Mouse (Mus musculus) brain, embryonic 18.5 days (tissue): ENCODE measurements at regions not wholly inside any gene's neighbourhood (a gene's known extent, or its start where the extent isn't known, plus 50 kb on each side); places are given as distances from the start of the nearest gene placed in this dataset.
"Not testable (repeated sequence)": the region's sequence is repeated elsewhere in the genome, so short reads cannot be mapped to it uniquely, and the experiment has no call there.

Experiments used
- DNase-seq: peaks from one replicate; pipeline ENCODE4 v3.0.0-alpha.2; 2012; ENCODE audit warnings: low read depth, low spot score

- no peak for DNase-seq
These were observed 191.7 kb downstream of the Tprg start for GRCm38 (mm10) chr16:25478300-25478699.

- DNase-seq = no peak
These were observed 197.2 kb downstream of the Tprg start for GRCm38 (mm10) chr16:25483831-25484254.

GRCm38 (mm10) chr16:25485007-25485406, 198.4 kb downstream of the Tprg start:
- no peak for DNase-seq

GRCm38 (mm10) chr16:25486477-25487094, 197.0 kb upstream of the Trp63 start:
- DNase-seq = no peak

GRCm38 (mm10) chr16:25490847-25491246, 192.7 kb upstream of the Trp63 start:
- DNase-seq = no peak

GRCm38 (mm10) chr16:25494153-25494552, 189.4 kb upstream of the Trp63 start:
- DNase-seq = no peak

GRCm38 (mm10) chr16:25495586-25496196, 187.9 kb upstream of the Trp63 start:
- no peak for DNase-seq

GRCm38 (mm10) chr16:25504829-25505228, 178.7 kb upstream of the Trp63 start:
- no peak for DNase-seq

GRCm38 (mm10) chr16:25517114-25517868, 166.3 kb upstream of the Trp63 start:
- no peak for DNase-seq

- not testable (repeated sequence) for DNase-seq
These were observed 160.4 kb upstream of the Trp63 start for GRCm38 (mm10) chr16:25523141-25523540.

GRCm38 (mm10) chr16:25523621-25524020, 159.9 kb upstream of the Trp63 start:
- no peak for DNase-seq

GRCm38 (mm10) chr16:25527850-25528249, 155.7 kb upstream of the Trp63 start:
- DNase-seq = no peak

GRCm38 (mm10) chr16:25528313-25528712, 155.2 kb upstream of the Trp63 start:
- DNase-seq = no peak

- DNase-seq = no peak
These were observed 153.9 kb upstream of the Trp63 start for GRCm38 (mm10) chr16:25529681-25530080.

GRCm38 (mm10) chr16:25531761-25532336, 151.7 kb upstream of the Trp63 start:
- DNase-seq = no peak

- DNase-seq = no peak
These were observed 150.9 kb upstream of the Trp63 start for GRCm38 (mm10) chr16:25532519-25533205.

- DNase-seq = no peak
These were observed 150.4 kb upstream of the Trp63 start for GRCm38 (mm10) chr16:25533206-25533580.

GRCm38 (mm10) chr16:25536550-25536949, 147.0 kb upstream of the Trp63 start:
- DNase-seq = no peak

GRCm38 (mm10) chr16:25549542-25550110, 133.9 kb upstream of the Trp63 start:
- DNase-seq = no peak

- no peak for DNase-seq
These were observed 126.4 kb upstream of the Trp63 start for GRCm38 (mm10) chr16:25557181-25557580.

- no peak for DNase-seq
These were observed 103.3 kb upstream of the Trp63 start for GRCm38 (mm10) chr16:25580216-25580615.
